Mouse (Mus musculus): ENCODE measurements around the gene Sytl3.

Sytl3 gene

DNA sequence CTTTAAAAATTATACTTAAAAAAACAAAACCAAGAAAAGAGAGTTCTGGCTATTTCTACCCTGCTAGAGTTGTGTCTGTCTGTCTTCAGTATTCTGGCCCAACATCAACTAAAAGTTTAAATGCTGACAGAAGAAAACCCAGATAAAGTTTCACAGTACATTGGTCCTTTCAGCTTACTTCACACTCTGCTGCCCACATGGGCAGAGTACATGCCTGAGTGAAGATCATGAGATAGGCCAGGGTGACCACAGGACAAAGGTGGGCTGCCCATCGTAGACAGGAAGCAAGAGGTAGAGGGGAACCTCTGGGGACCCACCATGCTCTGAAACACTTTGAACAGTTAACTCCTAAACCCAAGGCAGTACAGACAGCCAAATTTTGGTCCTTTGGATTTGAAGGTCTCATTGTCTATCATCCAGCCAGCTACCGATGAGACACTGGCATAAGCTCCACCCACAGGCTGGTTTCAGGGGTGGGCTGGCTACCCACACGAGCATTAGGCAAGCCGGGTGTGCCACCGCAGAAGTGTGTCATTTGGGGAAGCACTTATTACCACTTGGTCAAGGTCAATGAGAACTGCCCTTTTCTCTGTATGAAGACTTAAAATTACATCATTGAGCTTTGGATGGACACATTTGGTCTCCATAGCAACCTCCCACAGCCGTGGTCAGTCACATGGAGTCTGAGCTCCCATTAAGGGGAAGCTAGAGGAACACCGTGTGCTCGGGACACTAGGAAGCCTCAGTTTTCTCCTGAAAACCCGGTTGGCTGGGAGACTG, 87.7 kb downstream of the Sytl3 start:
- in situ Hi-C loops (cut with MboI, MseI) = loop anchor here (10.0 to 25.0 kb wide), 2 partner anchors 316 to 1228 kb away; no protein-coding TSS in a partner anchor

DNA sequence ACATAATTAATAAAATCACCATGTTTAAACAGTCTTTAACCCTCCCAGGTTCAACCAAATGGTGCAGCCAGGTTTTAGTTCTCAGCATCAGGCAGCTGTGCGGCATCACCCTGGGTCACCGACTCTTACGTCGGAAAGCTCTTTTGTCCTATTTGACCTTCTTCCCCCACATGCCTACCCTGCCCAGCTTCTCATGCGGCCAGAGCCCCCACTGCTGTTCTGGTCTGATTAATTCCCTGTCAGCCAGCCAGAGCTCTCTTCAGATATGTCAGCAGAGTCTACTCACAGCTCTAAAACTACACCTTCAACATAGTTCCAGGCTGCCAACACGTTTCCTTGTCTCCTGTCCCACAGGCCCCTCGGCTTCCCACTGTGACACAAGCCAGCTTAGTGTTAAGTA, 88.6 kb downstream of the Sytl3 start:
- in situ Hi-C loops (cut with MboI, MseI) = loop anchor here (10.0 to 25.0 kb wide), 2 partner anchors 315 to 1227 kb away; no protein-coding TSS in a partner anchor

DNA sequence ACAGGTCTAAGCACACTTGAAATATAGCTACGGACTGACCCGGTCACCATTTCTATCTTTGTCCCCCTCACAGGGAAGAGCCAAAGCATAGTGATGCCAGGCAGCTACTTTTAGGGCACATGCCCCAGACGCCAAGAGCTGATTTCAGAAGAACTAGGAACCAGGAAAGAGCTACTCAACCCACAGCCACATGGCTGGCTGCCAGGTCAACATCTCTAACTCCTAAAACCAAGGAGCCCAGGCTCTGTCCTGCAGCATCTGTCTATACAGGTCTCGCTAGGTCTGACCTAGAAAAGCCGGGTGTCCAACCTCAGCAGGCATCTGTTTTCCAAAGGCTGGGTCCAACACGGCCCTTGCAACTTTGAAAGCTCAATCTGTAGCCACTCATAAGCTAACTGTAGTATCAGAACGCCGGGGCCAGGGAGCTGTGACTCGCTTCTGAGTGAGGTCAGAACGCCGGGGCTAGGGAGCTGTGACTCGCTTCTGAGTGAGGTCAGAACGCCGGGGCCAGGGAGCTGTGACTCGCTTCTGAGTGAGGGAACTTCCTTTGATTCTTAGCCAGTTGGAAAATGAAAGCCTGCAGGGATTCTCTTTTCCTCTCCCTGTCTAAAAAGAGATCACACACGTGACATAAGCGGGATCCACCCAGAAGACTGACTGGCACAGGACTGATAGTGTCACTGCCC, 90.0 kb downstream of the Sytl3 start:
- in situ Hi-C loops (cut with MboI, MseI) = loop anchor here (10.0 to 25.0 kb wide), 2 partner anchors 313 to 1226 kb away; no protein-coding TSS in a partner anchor

DNA sequence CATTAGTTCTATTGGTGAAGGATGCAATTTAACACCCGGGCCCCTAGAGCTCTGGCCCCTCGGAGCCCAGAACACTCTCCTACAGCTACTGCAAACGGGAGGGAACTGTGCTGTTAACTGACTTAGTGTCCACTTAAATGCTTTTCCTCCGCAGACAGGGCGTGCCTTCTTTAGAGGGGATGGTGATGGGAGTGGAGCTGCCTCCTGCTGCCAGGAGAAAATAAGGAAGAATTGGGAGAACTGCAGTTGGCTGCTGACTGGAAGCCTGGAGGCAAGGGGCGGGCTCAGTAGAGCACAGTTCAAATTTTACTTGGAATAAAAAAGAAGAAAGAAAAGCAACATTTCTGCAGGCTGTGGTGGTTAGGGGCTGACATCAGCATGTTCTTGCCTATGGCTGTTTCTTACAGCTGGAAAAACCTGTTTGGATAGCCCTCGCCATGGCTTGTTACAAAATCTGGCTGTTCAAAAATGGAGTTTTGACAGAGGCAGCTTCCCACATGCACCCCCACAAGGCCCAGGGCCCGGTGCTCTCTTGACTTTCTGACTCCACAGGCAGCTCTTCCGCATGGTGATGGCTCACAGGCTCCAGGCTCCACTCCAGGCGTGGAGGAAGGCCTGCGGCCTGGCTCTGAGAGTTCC, 92.4 kb downstream of the Sytl3 start:
- in situ Hi-C loops (cut with MboI, MseI) = loop anchor here in 1 of 2 experiments (25.0 kb wide), 1 partner anchor 1211 kb away; no protein-coding TSS in a partner anchor

DNA sequence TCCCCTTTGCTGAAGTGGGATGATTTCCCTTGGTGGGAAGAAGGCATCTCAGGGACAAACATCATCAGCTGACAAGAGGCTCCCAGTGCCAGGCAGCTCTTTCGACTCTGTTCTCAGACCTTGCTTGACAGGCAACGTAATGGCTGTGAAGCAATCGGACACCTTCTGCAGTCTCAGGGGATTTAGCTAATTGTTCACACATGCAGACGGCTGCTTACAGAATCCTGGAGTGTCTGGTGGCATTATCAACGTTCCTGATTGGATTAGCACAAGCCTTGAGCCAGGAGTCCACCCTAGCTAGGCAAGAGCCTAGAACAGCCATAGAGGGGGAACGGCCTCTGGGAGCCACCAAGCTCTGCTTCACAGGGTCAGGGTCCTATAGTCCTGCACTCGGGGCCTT, 93.5 kb downstream of the Sytl3 start:
- in situ Hi-C loops (cut with MboI, MseI) = loop anchor here in 1 of 2 experiments (25.0 kb wide), 1 partner anchor 1210 kb away; no protein-coding TSS in a partner anchor

DNA sequence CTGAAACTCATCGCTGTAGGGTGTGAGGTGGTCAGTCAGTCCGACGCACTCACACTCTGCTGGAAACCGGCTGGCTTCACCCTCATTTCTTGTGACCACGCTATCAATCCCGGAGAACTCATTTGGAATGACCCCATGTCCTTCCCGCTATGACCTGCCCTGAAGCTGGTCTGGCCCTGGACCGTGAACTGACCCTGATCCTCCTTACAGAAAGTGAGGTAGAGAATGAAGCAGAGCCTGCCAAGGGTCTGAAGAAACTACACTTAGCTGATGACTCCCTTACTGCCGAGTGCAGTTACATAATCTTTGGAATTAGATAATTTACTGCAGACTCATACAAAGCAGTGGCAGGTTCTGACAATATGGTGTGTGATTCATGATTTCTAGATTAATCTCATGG, 96.3 kb downstream of the Sytl3 start:
- in situ Hi-C loops (cut with MboI, MseI) = loop anchor here in 1 of 2 experiments (25.0 kb wide), 1 partner anchor 1207 kb away; no protein-coding TSS in a partner anchor

DNA sequence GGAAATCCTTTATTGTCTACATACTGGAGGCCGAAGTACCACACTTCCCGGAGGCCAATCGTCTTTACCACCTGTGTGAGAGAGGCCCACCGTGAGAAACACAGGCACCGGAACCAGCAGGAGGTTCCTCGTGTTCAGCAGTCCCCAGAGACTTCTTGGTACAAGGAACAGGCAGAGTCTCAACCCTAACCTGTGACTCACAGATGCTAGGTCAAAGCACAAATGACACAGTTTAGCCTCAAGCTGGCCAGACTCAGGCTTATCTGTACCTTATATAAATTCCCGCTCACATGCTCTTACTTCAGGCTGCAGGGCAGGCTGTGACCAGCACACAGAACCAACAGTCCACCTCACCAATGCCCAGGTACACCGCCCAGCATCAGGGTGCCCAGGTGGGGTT, 97.0 kb downstream of the Sytl3 start:
- in situ Hi-C loops (cut with MboI, MseI) = loop anchor here in 1 of 2 experiments (25.0 kb wide), 1 partner anchor 1206 kb away; no protein-coding TSS in a partner anchor

DNA sequence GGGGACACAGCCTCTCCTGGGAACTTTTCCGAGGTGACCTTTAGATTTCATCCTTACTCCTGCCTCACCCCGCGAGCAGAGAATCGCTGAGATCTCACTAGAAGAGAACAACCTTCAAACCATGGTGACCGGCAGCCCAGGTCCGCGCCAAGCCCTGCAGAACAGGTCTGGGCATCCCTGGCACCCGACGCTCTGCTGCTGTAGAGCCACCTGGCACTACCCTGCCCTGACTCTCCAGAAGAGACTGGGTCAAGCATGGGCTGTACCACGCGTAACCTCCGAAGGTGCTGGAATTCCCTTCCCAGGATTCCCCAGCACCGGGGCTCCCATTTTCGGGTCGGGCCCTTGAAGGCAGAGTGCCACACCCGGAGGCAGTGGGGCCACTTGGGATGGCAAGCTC, 99.0 kb downstream of the Sytl3 start:
- in situ Hi-C loops (cut with MboI, MseI) = loop anchor here in 1 of 2 experiments (25.0 kb wide), 1 partner anchor 1204 kb away; no protein-coding TSS in a partner anchor

DNA sequence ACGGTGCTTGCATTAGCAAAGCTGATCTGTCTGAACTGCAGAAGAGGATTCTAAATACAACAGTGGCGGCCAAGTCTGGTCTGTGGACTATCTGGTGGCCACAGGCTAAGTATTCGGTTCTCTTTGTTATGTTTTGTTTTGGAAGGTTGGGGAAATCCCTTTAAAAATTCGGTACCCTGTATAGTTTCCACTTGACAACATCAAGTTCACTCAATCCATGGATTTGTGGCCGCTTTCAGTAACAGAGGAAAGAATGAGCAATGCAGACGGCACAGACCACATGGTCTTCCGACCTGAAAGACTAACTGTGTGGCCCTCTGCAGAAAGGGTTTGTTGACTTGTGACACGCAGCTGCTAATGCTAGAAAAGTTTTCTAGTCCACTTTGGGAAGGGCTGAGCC, 100.0 kb downstream of the Sytl3 start:
- in situ Hi-C loops (cut with MboI, MseI) = loop anchor here in 1 of 2 experiments (25.0 kb wide), 1 partner anchor 1203 kb away; no protein-coding TSS in a partner anchor

DNA sequence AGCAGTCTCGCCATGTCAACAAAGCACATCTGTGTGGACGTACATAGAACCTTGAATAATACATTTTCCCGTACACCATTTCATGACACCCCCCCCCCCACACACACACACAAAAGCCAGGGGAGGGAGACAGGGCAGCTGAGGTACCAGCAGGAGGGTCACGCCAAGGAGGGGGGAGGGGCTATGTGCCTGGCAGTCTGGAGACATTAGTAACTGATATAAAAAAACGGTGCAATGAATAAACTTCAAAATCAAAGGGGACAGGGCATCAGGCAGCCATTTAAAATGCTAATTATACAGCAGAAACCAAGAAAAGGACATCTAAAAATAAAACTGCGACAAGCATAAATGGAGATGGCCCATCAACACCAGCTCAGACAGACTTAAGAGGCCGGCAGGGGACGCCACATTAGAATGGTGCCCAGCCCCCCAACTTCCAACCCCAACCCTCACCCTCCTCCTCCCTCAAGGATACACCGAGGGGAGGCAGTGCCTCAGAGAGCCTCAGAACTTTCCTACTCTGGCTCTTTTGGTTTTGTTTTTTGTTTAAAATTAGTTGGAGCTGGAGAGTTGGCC, 100.9 kb downstream of the Sytl3 start:
- in situ Hi-C loops (cut with MboI, MseI) = loop anchor here in 1 of 2 experiments (25.0 kb wide), 1 partner anchor 1202 kb away; no protein-coding TSS in a partner anchor

DNA sequence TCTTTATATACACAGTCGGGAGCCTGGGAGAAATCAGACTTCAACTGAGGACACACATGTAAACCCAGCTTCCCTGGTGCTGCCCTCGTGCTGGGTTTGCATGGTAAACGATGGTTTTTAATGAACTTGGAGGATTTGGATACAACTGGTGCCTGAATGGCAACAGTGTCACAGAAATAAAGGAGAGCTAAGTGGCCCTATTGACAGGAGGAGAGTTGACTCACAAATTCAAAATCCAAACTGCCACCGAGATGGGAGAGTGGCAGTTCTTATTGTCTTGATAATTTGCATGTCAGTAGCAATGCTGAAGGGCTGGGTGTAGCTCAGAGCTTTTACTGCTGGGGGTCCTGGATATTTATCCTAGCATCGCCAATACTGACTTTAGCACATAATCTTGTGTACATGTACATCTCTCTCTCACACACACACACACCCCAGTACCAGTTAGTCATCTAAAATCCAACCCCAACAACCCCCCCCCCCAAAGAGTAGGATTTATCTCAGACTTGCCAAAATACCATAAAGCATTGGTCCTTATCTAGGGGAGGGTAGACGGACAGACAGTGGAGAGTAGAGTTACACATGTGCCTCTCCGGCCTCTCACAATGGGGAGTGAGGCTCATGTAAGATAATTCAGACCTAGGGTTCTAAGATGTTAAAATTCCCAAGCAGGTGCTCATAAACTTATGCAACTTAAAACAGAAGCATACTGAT, 104.8 kb downstream of the Sytl3 start:
- in situ Hi-C loops (cut with MboI, MseI) = loop anchor here in 1 of 2 experiments (25.0 kb wide), 1 partner anchor 1199 kb away; no protein-coding TSS in a partner anchor

DNA sequence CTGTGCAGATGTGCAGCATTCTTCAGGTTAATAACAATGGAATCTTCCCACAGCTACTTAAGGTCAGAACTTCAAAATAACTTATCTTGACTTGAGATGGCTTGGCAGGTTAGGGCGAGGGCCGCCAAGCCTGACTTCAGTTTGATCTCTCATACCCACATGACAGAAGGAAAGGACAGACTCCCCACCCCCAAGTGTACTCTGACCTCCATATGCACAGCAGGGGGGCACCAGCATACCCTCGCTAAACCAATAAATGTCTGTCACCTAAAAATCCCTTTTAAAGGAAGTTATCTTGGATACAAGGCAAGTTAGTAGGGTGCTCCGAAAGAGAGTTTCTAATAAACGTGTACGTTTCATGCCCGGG, 105.3 kb downstream of the Sytl3 start:
- in situ Hi-C loops (cut with MboI, MseI) = loop anchor here in 1 of 2 experiments (25.0 kb wide), 1 partner anchor 1198 kb away; no protein-coding TSS in a partner anchor

DNA sequence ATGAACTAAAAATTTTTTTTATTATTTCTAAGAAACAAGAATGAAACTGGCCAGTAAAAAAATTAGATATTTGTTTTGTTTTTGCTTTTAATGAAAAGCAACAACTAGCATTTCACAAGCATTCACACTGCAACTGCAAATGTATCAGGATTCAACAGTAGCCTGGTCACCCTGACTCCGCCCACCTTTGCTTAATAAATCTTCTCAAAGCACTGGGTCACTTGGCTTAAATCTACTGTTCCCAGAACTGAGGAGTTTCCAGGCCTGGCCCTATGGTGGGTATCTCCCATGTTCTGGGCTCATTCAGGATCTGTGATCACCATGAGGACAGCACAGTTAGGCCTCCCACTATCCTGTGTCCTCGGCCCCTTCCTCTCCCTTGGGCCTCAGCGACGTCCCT, 105.8 kb downstream of the Sytl3 start:
- in situ Hi-C loops (cut with MboI, MseI) = loop anchor here in 1 of 2 experiments (25.0 kb wide), 1 partner anchor 1198 kb away; no protein-coding TSS in a partner anchor

DNA sequence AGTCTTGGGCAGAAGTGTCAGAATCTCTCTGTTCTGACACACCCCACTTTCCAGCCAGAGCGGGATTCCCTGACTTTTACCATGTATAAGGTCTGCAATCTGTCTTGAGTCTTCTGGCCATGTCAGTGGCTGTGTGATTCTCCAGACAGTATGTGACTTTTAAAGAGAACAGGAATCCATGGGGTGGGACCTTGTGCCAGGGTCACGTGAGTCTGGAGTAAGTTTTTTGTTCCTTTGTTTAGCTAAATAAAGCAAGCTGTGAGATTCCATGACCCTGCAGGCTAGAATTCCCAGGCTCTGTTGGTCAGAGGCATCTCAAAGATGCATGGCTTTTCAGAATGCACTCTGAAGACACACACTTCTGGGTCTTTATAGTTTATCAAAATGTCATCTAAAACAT, 107.0 kb downstream of the Sytl3 start:
- in situ Hi-C loops (cut with MboI, MseI) = loop anchor here in 1 of 2 experiments (25.0 kb wide), 1 partner anchor 1196 kb away; no protein-coding TSS in a partner anchor

DNA sequence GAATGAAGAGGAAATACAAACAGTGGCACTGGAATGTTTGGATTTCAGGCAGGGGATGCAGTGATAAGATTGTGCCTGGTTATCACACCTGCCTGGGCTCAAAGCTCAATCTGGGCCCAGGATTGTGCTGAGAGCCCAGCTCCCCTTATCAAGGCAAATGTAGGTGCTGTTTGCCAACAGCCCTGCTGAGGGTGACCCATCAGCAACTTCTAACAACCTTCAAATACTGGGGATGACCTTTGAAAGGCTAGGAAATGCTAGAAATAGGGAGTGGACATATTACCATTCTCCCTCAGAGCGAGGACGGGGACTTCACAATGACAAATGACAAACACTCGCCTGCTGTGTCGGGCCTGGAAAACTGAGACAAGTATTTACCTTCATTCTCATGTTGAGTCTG, 107.9 kb downstream of the Sytl3 start:
- in situ Hi-C loops (cut with MboI, MseI) = loop anchor here in 1 of 2 experiments (25.0 kb wide), 1 partner anchor 1195 kb away; no protein-coding TSS in a partner anchor

DNA sequence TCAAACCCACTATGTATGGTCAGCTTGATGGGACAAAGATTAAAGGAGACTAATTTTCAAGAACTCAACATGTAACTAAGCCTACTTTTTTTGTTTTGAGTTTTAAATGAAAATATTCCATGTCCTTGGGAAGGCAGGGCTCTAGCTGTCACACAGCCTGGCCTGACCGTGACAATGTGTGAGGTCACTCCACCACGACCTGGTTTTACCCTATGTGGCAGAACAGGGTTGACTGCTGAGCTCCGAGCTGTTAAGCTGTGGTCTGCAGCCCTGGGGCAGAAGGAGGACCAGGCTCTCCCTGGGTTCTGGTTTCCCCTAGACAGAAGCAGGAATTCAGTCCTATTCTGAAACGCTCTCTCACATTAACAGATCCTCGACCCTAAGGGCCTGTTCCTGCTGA, 108.9 kb downstream of the Sytl3 start:
- in situ Hi-C loops (cut with MboI, MseI) = loop anchor here in 1 of 2 experiments (25.0 kb wide), 1 partner anchor 1195 kb away; no protein-coding TSS in a partner anchor

DNA sequence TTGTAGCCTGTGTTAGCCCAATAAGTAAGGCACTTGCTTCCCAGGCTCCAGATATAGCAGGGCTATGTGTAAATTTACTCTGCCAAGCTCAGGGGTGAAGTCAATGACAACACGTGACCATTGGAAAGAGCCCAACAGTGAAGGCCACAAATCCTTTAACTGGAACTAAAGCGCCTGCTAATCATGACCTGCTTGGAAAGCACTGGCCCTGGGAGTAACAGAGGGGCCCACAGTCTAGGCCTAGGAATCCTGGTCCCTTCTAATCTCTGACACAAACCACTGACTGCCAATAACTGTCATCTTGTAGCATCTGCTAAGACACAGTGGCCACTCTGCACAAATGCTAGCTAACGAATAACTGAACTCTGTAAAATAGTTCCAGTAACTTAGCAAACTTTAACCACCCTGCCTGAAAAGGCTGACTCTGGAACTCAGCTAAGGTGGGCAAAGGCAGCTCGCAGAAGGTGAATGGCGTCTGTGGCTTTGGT, 109.5 kb downstream of the Sytl3 start:
- in situ Hi-C loops (cut with MboI, MseI) = loop anchor here in 1 of 2 experiments (25.0 kb wide), 1 partner anchor 1194 kb away; no protein-coding TSS in a partner anchor

DNA sequence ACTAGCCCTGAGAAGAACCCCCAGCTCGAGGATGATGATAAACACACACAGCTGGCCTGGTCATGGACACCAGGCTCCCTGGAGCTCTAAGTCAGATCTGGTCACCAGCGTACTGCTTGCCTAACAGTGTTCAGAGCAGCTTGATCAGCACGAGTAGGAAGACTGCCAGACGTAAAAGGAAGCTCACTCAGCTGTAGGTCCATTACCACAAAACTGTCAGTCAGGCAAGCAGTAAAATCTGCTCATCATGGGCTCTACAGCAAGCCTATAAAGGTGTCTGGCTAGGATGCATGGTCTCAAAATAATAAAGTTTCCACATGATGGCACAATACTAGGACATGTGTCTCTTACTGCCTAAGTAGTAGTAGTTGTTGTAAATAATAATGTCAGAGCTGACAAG, 110.7 kb downstream of the Sytl3 start:
- in situ Hi-C loops (cut with MboI, MseI) = loop anchor here in 1 of 2 experiments (25.0 kb wide), 1 partner anchor 1193 kb away; no protein-coding TSS in a partner anchor

DNA sequence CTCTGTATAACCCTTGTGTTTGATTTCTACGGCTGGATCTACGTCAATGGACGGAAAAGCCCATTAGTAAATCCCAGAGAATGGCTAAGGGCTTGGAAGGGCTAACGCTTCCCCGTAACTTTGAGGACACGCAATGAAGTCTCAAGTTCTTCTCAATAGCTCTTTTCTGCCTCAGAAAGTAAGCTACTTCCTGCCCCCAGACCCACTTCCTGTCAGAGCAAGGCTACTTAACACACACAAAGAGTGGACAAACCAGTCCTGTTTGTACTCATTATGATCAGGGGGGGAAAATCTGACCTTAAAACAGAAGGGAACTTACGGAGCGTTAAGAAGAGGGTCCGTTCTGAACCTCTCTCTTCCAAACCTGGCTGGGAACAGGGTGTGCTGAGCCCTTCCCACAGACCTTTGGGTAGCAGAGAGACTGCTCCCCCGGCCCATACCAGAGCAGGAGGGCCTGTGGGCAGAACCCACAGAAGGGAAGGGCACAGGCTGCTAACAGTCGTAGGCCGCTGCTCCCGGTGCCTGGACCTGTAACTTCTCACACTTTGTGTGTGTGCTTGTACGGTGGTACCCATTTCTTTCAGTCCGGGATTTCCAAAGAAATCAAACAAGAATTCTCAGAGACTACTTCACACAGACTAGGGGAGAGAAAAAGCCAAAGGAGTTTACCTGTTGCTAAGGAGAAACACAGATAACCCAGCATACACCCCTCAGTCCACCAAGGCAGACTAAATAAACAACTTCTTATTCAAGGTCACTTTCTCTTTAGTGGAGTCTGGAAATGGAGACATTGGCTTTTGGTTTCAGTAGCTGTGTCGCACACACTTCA, 113.0 kb downstream of the Sytl3 start:
- in situ Hi-C loops (cut with MboI, MseI) = loop anchor here in 1 of 2 experiments (25.0 kb wide), 1 partner anchor 1190 kb away; no protein-coding TSS in a partner anchor

All from T-helper 17 cell (primary cell).